Mouse (Mus musculus): ENCODE measurements at regions not wholly inside any gene's neighbourhood (a gene's known extent, or its start where the extent isn't known, plus 50 kb on each side); places are given as distances from the start of the nearest gene placed in this dataset.
"Not testable (repeated sequence)": the region's sequence is repeated elsewhere in the genome, so short reads cannot be mapped to it uniquely, and the experiment has no call there.

GRCm38 (mm10) chrX:17818325-17818724 lies 246.2 kb upstream of the Fundc1 start:
- DNase-seq (ENCODE audit: low spot score in 2 of 2): no peak

- no peak for DNase-seq (ENCODE audit: low spot score in 2 of 2)
Measured at GRCm38 (mm10) chrX:17817651-17818050, 245.5 kb upstream of the Fundc1 start.

GRCm38 (mm10) chrX:17788048-17788447 lies 215.9 kb upstream of the Fundc1 start:
- not testable (repeated sequence) for DNase-seq (ENCODE audit: low spot score in 2 of 2)

- no peak for DNase-seq (ENCODE audit: low spot score in 2 of 2)
Measured at GRCm38 (mm10) chrX:17775886-17776285, 203.8 kb upstream of the Fundc1 start.

GRCm38 (mm10) chrX:17752823-17753222 lies 180.7 kb upstream of the Fundc1 start:
- no peak for DNase-seq (ENCODE audit: low spot score in 2 of 2)

- no peak for DNase-seq (ENCODE audit: low spot score in 2 of 2)
Measured at GRCm38 (mm10) chrX:17751466-17751865, 179.3 kb upstream of the Fundc1 start.

GRCm38 (mm10) chrX:17730233-17730632 lies 158.1 kb upstream of the Fundc1 start:
- DNase-seq (ENCODE audit: low spot score in 2 of 2): no peak

GRCm38 (mm10) chrX:17725780-17726220 lies 153.7 kb upstream of the Fundc1 start:
- no peak for DNase-seq (ENCODE audit: low spot score in 2 of 2)

- peak in 1 of 2 experiments; percentile 5 for DNase-seq (ENCODE audit: low spot score in 2 of 2)
Measured at GRCm38 (mm10) chrX:17724990-17725779, 153.1 kb upstream of the Fundc1 start.

- no peak for DNase-seq (ENCODE audit: low spot score in 2 of 2)
Measured at GRCm38 (mm10) chrX:17724398-17724797, 152.3 kb upstream of the Fundc1 start.

GRCm38 (mm10) chrX:17721866-17722625 lies 149.9 kb upstream of the Fundc1 start:
- not testable (repeated sequence) for DNase-seq (ENCODE audit: low spot score in 2 of 2)

- no peak for DNase-seq (ENCODE audit: low spot score in 2 of 2)
Measured at GRCm38 (mm10) chrX:17714534-17714933, 142.4 kb upstream of the Fundc1 start.

GRCm38 (mm10) chrX:17712919-17713318 lies 140.8 kb upstream of the Fundc1 start:
- no peak for DNase-seq (ENCODE audit: low spot score in 2 of 2)

GRCm38 (mm10) chrX:17712475-17712874 lies 140.3 kb upstream of the Fundc1 start:
- no peak for DNase-seq (ENCODE audit: low spot score in 2 of 2)

All from gastrocnemius, postnatal 4 days (tissue).